Mouse (Mus musculus): ENCODE results near the gene 1700088E04Rik. TPM values are rescaled to one million over a fixed set of nuclear protein-coding genes. Genes with fewer than 3 reads are reported as not detected.

Gene 1700088E04Rik
- total RNA-seq, 2 experiments from 2014 or later = not detected

- ATAC-seq (replicated peaks; ENCODE audit: low FRiP score, poor library complexity, severe bottlenecking) = no peak
Measured at GRCm38 (mm10) chr15:79107966-79108365, 33.1 kb downstream of the 1700088E04Rik start.

DNA sequence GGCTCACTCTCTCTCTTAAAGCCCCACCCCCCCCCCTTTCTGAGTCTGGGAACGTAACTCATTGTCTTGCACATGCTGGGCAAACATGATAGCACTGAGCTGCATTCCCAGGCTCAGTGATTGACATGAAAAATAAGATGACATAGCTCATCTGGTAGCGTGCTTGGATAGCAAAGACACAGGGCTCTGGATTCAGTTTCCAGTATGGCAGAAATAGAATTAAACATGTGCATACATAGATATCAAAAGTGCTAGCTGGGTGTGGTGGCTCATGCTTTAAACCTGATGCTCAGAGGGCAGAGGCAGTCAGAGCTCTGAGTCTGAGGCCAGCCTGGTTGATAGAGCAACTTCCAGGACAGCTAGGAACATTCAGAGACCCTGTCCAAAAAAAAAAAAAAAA lies 35.2 kb downstream of the 1700088E04Rik start:
- no peak for ATAC-seq (replicated peaks; ENCODE audit: low FRiP score, poor library complexity, severe bottlenecking)

- ATAC-seq (replicated peaks; ENCODE audit: low FRiP score, poor library complexity, severe bottlenecking) = no peak
Measured at GRCm38 (mm10) chr15:79103264-79103663, 37.8 kb downstream of the 1700088E04Rik start.

- no peak for ATAC-seq (replicated peaks; ENCODE audit: low FRiP score, poor library complexity, severe bottlenecking)
Measured at GRCm38 (mm10) chr15:79101531-79101930, 39.5 kb downstream of the 1700088E04Rik start.

GRCm38 (mm10) chr15:79100391-79100790 lies 40.7 kb downstream of the 1700088E04Rik start:
- no peak for ATAC-seq (replicated peaks; ENCODE audit: low FRiP score, poor library complexity, severe bottlenecking)

GRCm38 (mm10) chr15:79099456-79099855 lies 41.6 kb downstream of the 1700088E04Rik start:
- ATAC-seq (replicated peaks; ENCODE audit: low FRiP score, poor library complexity, severe bottlenecking) = no peak

DNA sequence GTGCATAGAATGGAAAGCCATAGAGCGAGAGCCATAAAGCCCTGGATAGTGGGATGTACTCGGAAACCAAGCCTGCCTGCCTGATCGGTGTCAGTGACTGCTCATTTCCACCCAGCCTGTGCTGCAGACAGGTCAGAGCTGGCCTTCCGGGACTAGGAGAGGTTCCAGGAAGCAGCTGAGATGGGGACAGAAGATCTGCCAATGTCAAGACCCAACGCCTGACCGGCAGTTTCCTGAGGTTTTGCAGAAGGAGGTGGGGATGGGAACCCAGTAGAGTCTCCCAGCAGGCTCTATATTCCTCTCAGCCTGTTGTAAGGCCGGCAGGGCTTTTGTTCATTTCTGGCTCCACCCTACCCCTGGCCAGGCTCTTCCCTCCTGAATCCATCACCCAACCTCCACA lies 42.2 kb downstream of the 1700088E04Rik start:
- no peak for ATAC-seq (replicated peaks; ENCODE audit: low FRiP score, poor library complexity, severe bottlenecking)

GRCm38 (mm10) chr15:79098220-79098619 lies 42.8 kb downstream of the 1700088E04Rik start:
- ATAC-seq (replicated peaks; ENCODE audit: low FRiP score, poor library complexity, severe bottlenecking) = no peak

DNA sequence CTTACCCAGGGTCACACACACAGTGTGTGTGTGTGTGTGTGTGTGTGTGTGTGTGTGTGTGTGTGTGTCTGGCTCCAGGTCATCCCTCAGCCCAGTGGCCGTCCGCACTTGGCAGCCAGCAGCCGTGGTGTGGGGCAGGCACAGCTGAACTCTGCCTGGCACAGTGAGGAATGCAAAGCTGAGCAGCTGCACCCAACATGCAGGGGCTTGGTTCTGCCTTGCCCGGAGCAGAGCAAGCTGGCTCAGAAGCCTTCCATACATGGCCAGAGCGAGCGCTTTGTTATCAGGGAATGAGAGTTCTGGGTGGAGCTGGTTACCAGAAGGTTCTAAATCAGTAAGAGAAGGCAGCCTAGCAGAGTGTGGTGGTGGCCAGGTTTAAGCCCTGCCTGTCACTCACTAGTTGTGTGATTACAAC lies 43.4 kb downstream of the 1700088E04Rik start:
- ATAC-seq (replicated peaks; ENCODE audit: low FRiP score, poor library complexity, severe bottlenecking) = no peak

DNA sequence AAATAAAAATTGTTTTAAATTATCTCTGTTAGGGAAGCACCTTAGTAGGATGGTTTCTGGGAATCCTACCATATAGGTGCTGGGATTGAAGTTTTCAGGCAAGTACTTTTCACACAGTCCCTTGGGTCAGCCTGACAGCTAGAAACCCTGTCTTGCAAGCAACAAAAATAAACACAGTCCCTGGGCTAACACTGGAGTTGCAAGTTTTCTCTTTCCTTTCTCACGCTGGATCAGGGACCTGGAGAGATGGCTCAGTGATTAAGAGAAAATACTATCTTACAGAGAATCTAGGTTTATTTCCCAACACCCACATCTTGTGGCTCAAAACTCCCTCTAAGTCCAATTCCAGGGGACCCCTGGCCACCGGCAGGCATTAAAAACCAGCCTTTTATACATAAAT lies 43.9 kb downstream of the 1700088E04Rik start:
- no peak for ATAC-seq (replicated peaks; ENCODE audit: low FRiP score, poor library complexity, severe bottlenecking)

GRCm38 (mm10) chr15:79096556-79096955 lies 44.5 kb downstream of the 1700088E04Rik start:
- ATAC-seq (replicated peaks; ENCODE audit: low FRiP score, poor library complexity, severe bottlenecking) = no peak

DNA sequence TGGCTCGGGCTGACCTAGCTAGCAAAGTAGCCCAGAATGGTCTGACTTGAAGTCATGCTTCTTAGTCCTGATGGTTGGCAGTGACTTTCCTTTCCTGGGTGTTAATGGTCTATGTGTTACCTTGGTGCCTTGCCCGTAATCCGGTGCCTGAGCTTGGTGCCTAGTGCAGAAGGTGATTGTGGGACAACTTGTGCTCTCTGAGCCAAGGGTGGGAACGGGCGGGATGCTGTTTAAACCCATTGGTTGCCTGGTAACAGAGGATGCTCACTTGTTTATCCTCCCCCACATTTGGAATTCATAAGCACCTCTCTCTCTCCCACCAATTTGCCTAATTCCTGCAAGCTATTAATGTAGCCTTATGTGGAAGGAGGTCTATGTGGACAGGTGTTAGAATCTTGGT lies 45.6 kb downstream of the 1700088E04Rik start:
- ATAC-seq (replicated peaks; ENCODE audit: low FRiP score, poor library complexity, severe bottlenecking) = no peak

GRCm38 (mm10) chr15:79093083-79093839 lies 47.8 kb downstream of the 1700088E04Rik start:
- no peak for ATAC-seq (replicated peaks; ENCODE audit: low FRiP score, poor library complexity, severe bottlenecking)

DNA sequence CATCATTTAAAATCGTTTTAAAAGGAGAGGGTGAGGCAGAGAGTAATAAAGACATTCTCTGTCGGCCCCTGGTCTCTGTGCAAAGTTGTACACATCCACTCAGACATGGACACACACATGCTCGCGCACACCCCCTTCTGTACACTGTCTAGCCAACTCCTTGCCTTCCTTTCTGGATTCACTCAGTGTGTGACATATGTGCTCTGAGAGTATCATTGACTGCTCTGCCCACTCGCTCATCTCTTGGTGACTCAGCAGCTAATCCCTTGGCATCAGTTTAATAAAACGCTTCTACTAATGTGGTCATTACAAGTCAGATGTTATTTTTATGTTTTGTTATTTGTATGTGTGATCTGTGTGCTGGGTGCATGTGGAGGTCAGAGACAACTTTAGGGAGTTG lies 48.8 kb downstream of the 1700088E04Rik start:
- ATAC-seq (replicated peaks; ENCODE audit: low FRiP score, poor library complexity, severe bottlenecking) = no peak

GRCm38 (mm10) chr15:79079567-79079966 lies 61.5 kb downstream of the 1700088E04Rik start:
- ATAC-seq (replicated peaks; ENCODE audit: low FRiP score, poor library complexity, severe bottlenecking) = no peak

Other genes starting within 250 kb of the 1700088E04Rik start
- 1.3 TPM in 1 of 2 replicates, not detected in the other for gene Gm49510, start 241.6 kb downstream of the 1700088E04Rik start, total RNA-seq (2015; ENCODE audit: low replicate concordance)
- not detected in 2 replicates for gene Gm49510, start 241.6 kb downstream of the 1700088E04Rik start, total RNA-seq (2017; ENCODE audit: low replicate concordance)
- 17.7 and 21.4 TPM in 2 replicates for gene Sh3bp1, start 241.5 kb downstream of the 1700088E04Rik start, total RNA-seq (2015; ENCODE audit: low replicate concordance)
- gene Sh3bp1, start 241.5 kb downstream of the 1700088E04Rik start, total RNA-seq (2017; ENCODE audit: low replicate concordance) = 0.26 and 7.1 TPM in 2 replicates
- gene Pdxp, start 227.3 kb downstream of the 1700088E04Rik start, total RNA-seq (2015; ENCODE audit: low replicate concordance) = 0.72 and 2.1 TPM in 2 replicates
- 1.4 TPM in 1 of 2 replicates, not detected in the other for gene Pdxp, start 227.3 kb downstream of the 1700088E04Rik start, total RNA-seq (2017; ENCODE audit: low replicate concordance)
- 66.7 and 92.6 TPM in 2 replicates for gene Lgals1, start 214.5 kb downstream of the 1700088E04Rik start, total RNA-seq (2015; ENCODE audit: low replicate concordance)
- gene Lgals1, start 214.5 kb downstream of the 1700088E04Rik start, total RNA-seq (2017; ENCODE audit: low replicate concordance) = 67.5 and 70.4 TPM in 2 replicates
- gene Nol12, start 206.3 kb downstream of the 1700088E04Rik start, total RNA-seq (2015; ENCODE audit: low replicate concordance) = 12.6 and 22.6 TPM in 2 replicates
- 6.8 and 11.2 TPM in 2 replicates for gene Nol12, start 206.3 kb downstream of the 1700088E04Rik start, total RNA-seq (2017; ENCODE audit: low replicate concordance)
- 40.7 and 72.8 TPM in 2 replicates for gene Triobp, start 193.5 kb downstream of the 1700088E04Rik start, total RNA-seq (2015; ENCODE audit: low replicate concordance)
- gene Triobp, start 193.5 kb downstream of the 1700088E04Rik start, total RNA-seq (2017; ENCODE audit: low replicate concordance) = 46.2 and 61.3 TPM in 2 replicates
- gene H1f0, start 112.8 kb downstream of the 1700088E04Rik start, total RNA-seq (2015; ENCODE audit: low replicate concordance) = 13.7 and 21.4 TPM in 2 replicates
- 16.7 and 19.7 TPM in 2 replicates for gene H1f0, start 112.8 kb downstream of the 1700088E04Rik start, total RNA-seq (2017; ENCODE audit: low replicate concordance)
- not detected in 2 replicates for gene Galr3, start 99.4 kb downstream of the 1700088E04Rik start, total RNA-seq (2015; ENCODE audit: low replicate concordance)
- gene Galr3, start 99.4 kb downstream of the 1700088E04Rik start, total RNA-seq (2017; ENCODE audit: low replicate concordance) = not detected in 2 replicates
- gene Ankrd54, start 78.4 kb downstream of the 1700088E04Rik start, total RNA-seq (2015; ENCODE audit: low replicate concordance) = 64.9 and 75.0 TPM in 2 replicates
- 37.3 and 66.5 TPM in 2 replicates for gene Ankrd54, start 78.4 kb downstream of the 1700088E04Rik start, total RNA-seq (2017; ENCODE audit: low replicate concordance)
- 50.1 and 69.2 TPM in 2 replicates for gene Eif3l, start 66.1 kb downstream of the 1700088E04Rik start, total RNA-seq (2015; ENCODE audit: low replicate concordance)
- 47.1 and 47.9 TPM in 2 replicates for gene Eif3l, start 66.1 kb downstream of the 1700088E04Rik start, total RNA-seq (2017; ENCODE audit: low replicate concordance)
- gene Micall1, start 32.4 kb downstream of the 1700088E04Rik start, total RNA-seq (2015; ENCODE audit: low replicate concordance) = 0.72 TPM in 1 of 2 replicates, not detected in the other
- 1.7 and 4.1 TPM in 2 replicates for gene Micall1, start 32.4 kb downstream of the 1700088E04Rik start, total RNA-seq (2017; ENCODE audit: low replicate concordance)
- gene Polr2f, start 244 bp downstream of the 1700088E04Rik start, total RNA-seq (2015; ENCODE audit: low replicate concordance) = 15.1 and 32.7 TPM in 2 replicates
- 17.0 and 20.3 TPM in 2 replicates for gene Polr2f, start 244 bp downstream of the 1700088E04Rik start, total RNA-seq (2017; ENCODE audit: low replicate concordance)
- not detected in 2 replicates for gene Sox10, start 24.0 kb upstream of the 1700088E04Rik start, total RNA-seq (2015; ENCODE audit: low replicate concordance)
- not detected in 2 replicates for gene Sox10, start 24.0 kb upstream of the 1700088E04Rik start, total RNA-seq (2017; ENCODE audit: low replicate concordance)
- 2.9 and 3.4 TPM in 2 replicates for gene Pick1, start 87.9 kb upstream of the 1700088E04Rik start, total RNA-seq (2015; ENCODE audit: low replicate concordance)
- gene Pick1, start 87.9 kb upstream of the 1700088E04Rik start, total RNA-seq (2017; ENCODE audit: low replicate concordance) = 1.9 TPM in 1 of 2 replicates, not detected in the other
- not detected in 2 replicates for gene Gm49486, start 88.1 kb upstream of the 1700088E04Rik start, total RNA-seq (2015; ENCODE audit: low replicate concordance)
- gene Gm49486, start 88.1 kb upstream of the 1700088E04Rik start, total RNA-seq (2017; ENCODE audit: low replicate concordance) = not detected in 2 replicates
- not detected in 2 replicates for gene Slc16a8, start 113.5 kb upstream of the 1700088E04Rik start, total RNA-seq (2015; ENCODE audit: low replicate concordance)
- gene Slc16a8, start 113.5 kb upstream of the 1700088E04Rik start, total RNA-seq (2017; ENCODE audit: low replicate concordance) = not detected in 2 replicates
- not detected in 2 replicates for gene Baiap2l2, start 144.3 kb upstream of the 1700088E04Rik start, total RNA-seq (2015; ENCODE audit: low replicate concordance)
- not detected in 2 replicates for gene Baiap2l2, start 144.3 kb upstream of the 1700088E04Rik start, total RNA-seq (2017; ENCODE audit: low replicate concordance)
- 3.8 and 4.3 TPM in 2 replicates for gene Pla2g6, start 187.1 kb upstream of the 1700088E04Rik start, total RNA-seq (2015; ENCODE audit: low replicate concordance)
- 2.1 and 7.5 TPM in 2 replicates for gene Pla2g6, start 187.1 kb upstream of the 1700088E04Rik start, total RNA-seq (2017; ENCODE audit: low replicate concordance)
- not detected in 2 replicates for gene Maff, start 205.4 kb upstream of the 1700088E04Rik start, total RNA-seq (2015; ENCODE audit: low replicate concordance)
- gene Maff, start 205.4 kb upstream of the 1700088E04Rik start, total RNA-seq (2017; ENCODE audit: low replicate concordance) = not detected in 2 replicates

All from erythroid progenitor cell, adult 5-6 weeks (primary cell).